Mouse (Mus musculus) bone marrow, adult 2 months (tissue): ENCODE measurements around the gene Csrnp3. TPM values are rescaled to one million over a fixed set of nuclear protein-coding genes. Genes with fewer than 3 reads are reported as not detected.
"Not testable (repeated sequence)": the region's sequence is repeated elsewhere in the genome, so short reads cannot be mapped to it uniquely, and the experiment has no call there.

Experiments
- H3K27ac ChIP-seq: fragments of 200-500 bp; 2 replicates; pipeline ENCODE4 v1.5.1; 2012; ENCODE audit warnings: low read depth, mild to moderate bottlenecking, control low read depth, inconsistent platforms, low read length; ENCODE audit not compliant: control insufficient read depth, poor library complexity, insufficient read depth
- H3K4me1 ChIP-seq: fragments of 200-500 bp; 2 replicates; pipeline ENCODE4 v1.6.1; 2011; ENCODE audit warnings: low read length; ENCODE audit not compliant: control insufficient read depth, insufficient read depth
- H3K4me3 ChIP-seq: fragments of 200-500 bp; replicated peaks from 2 replicates; pipeline ENCODE3; 2011; ENCODE audit warnings: mild to moderate bottlenecking, low read depth, low read length, control low read depth; ENCODE audit not compliant: control insufficient read depth
- CTCF ChIP-seq: fragments of 200-500 bp; IDR thresholded peaks from 2 replicates; pipeline ENCODE4 v1.5.1; 2011; ENCODE audit warnings: low read length, control low read depth; ENCODE audit not compliant: control insufficient read depth, insufficient read depth
- POLR2A ChIP-seq: fragments of 200-500 bp; IDR thresholded peaks from 2 replicates; pipeline ENCODE4 v1.6.1; 2011; ENCODE audit warnings: low read depth, mild to moderate bottlenecking, control low read depth, low read length, borderline replicate concordance; ENCODE audit not compliant: control insufficient read depth
- WGBS: fragments of 180-500 bp; shearing (Covaris S2); methylation state at CpG from one replicate; pipeline ENCODE4 v1.1.7; 2018; 5-methylcytosine and 5-hydroxymethylcytosine counted together
- polyA plus RNA-seq: library from polyadenylated mRNA; stranded (reverse); fragments of >200 nt; gene quantifications from 2 replicates; pipeline ENCODE4 v1.2.4, GENCODE M21; 2011; ENCODE audit warnings: low replicate concordance; ENCODE audit not compliant: missing spikeins, insufficient read depth, insufficient read length

The Csrnp3 gene
- polyA plus RNA-seq, 1 experiment: 0.57 TPM

- TF ChIP-seq POLR2A: no peak
- no peak for TF ChIP-seq CTCF
- WGBS: 82% methylated on average over 1 of the region's 1 CpGs
- no peak overlapping the region for H3K27ac ChIP-seq
- no peaks in the 10 kb centered on the region for H3K4me1 ChIP-seq
- no peak overlapping the region for H3K4me3 ChIP-seq
Observed at GRCm38 (mm10) chr2:65828699-65829098, 16.9 kb upstream of the Csrnp3 start.

GRCm38 (mm10) chr2:65832738-65833395, 12.7 kb upstream of the Csrnp3 start:
- no peak overlapping the region for H3K4me3 ChIP-seq
- WGBS: 86% methylated on average over 11 of the region's 11 CpGs
- H3K27ac ChIP-seq: no peak overlapping the region
- TF ChIP-seq CTCF (no peak), POLR2A (no peak)
- H3K4me1 ChIP-seq: no peaks in the 10 kb centered on the region

GRCm38 (mm10) chr2:65833421-65833820, 12.1 kb upstream of the Csrnp3 start:
- Histone ChIP-seq H3K27ac (no peak overlapping the region), H3K4me3 (no peak overlapping the region), H3K4me1 (no peaks in the 10 kb centered on the region)
- WGBS: 81% methylated on average over 7 of the region's 7 CpGs
- TF ChIP-seq CTCF: no peak

GRCm38 (mm10) chr2:65841606-65842005, 4.0 kb upstream of the Csrnp3 start:
- Histone ChIP-seq H3K4me1 (no peaks in the 10 kb centered on the region), H3K27ac (no peak overlapping the region), H3K4me3 (no peak overlapping the region)
- no peak for TF ChIP-seq CTCF
- TF ChIP-seq POLR2A: no peak
- WGBS: 40% methylated on average over 3 of the region's 3 CpGs

- WGBS: 46% methylated on average over 3 of the region's 3 CpGs
- H3K4me3 ChIP-seq: no peak overlapping the region
- no peaks in the 10 kb centered on the region for H3K4me1 ChIP-seq
- H3K27ac ChIP-seq: no peak overlapping the region
- no peak for TF ChIP-seq CTCF
- no peak for TF ChIP-seq POLR2A
Observed at GRCm38 (mm10) chr2:65842356-65842755, 3.2 kb upstream of the Csrnp3 start.

- 6% methylated on average over 22 of the region's 22 CpGs for WGBS
- Histone ChIP-seq H3K27ac (no peak overlapping the region), H3K4me1 (no peaks in the 10 kb centered on the region), H3K4me3 (no peak overlapping the region)
- TF ChIP-seq POLR2A: no peak
- TF ChIP-seq CTCF: no peak
Observed at GRCm38 (mm10) chr2:65846000-65846755, 611 bp downstream of the Csrnp3 start.

GRCm38 (mm10) chr2:65847463-65848110, 2.0 kb downstream of the Csrnp3 start:
- Histone ChIP-seq H3K27ac (no peak overlapping the region), H3K4me1 (no peaks in the 10 kb centered on the region), H3K4me3 (no peak overlapping the region)
- 74% methylated on average over 7 of the region's 7 CpGs for WGBS
- TF ChIP-seq POLR2A (no peak), CTCF (no peak)

GRCm38 (mm10) chr2:65848706-65849105, 3.1 kb downstream of the Csrnp3 start:
- Histone ChIP-seq H3K4me1 (no peaks in the 10 kb centered on the region), H3K27ac (no peak overlapping the region), H3K4me3 (no peak overlapping the region)
- TF ChIP-seq POLR2A: no peak
- TF ChIP-seq CTCF: no peak
- WGBS: 83% methylated on average over 8 of the region's 8 CpGs

- WGBS: 79% methylated on average over 3 of the region's 3 CpGs
- H3K27ac ChIP-seq, H3K4me1 ChIP-seq, H3K4me3 ChIP-seq: not testable (repeated sequence)
Observed at GRCm38 (mm10) chr2:65850282-65850681, 4.7 kb downstream of the Csrnp3 start.
